Mouse (Mus musculus) forebrain, embryonic 14.5 days (tissue): ENCODE data around the gene Calm1. TPM values are rescaled to one million over a fixed set of nuclear protein-coding genes. Genes with fewer than 3 reads are reported as not detected.

ENCODE experiments used
- ATAC-seq: fragments of 200-750 bp; cut with Nextera tagmentation; 2 replicates; pipeline ENCODE4 v1.8.0; 2017; ENCODE audit warnings: mild to moderate bottlenecking, moderate library complexity
- DNase-seq: peaks from one replicate; pipeline ENCODE4 v3.0.0-alpha.2; 2015; ENCODE audit warnings: low spot score
- H3K27ac ChIP-seq: fragments of 300-500 bp; sonication (generic); 2 replicates; pipeline ENCODE4 v1.5.1; 2014; ENCODE audit warnings: low read depth, mild to moderate bottlenecking, control low read depth, low read length, moderate library complexity
- H3K27me3 ChIP-seq: fragments of 300-500 bp; sonication (generic); replicated peaks from 2 replicates; pipeline ENCODE4 v1.6.1; 2014; ENCODE audit warnings: low read length, control low read depth, mixed read lengths; ENCODE audit not compliant: control insufficient read depth, insufficient read depth
- H3K36me3 ChIP-seq: fragments of 300-500 bp; sonication (generic); 2 replicates; pipeline ENCODE4 v1.6.1; 2014; ENCODE audit warnings: low read length, control low read depth; ENCODE audit not compliant: control insufficient read depth, insufficient read depth
- H3K4me1 ChIP-seq: fragments of 300-500 bp; sonication (generic); 2 replicates; pipeline ENCODE4 v1.6.1; 2014; ENCODE audit warnings: antibody characterized with exemption, low read length, control low read depth; ENCODE audit not compliant: control insufficient read depth, insufficient read depth
- H3K4me2 ChIP-seq: fragments of 300-500 bp; sonication (generic); 2 replicates; pipeline ENCODE4 v1.6.1; 2014; ENCODE audit warnings: mild to moderate bottlenecking, control low read depth, low read length
- H3K4me3 ChIP-seq: fragments of 300-500 bp; sonication (generic); 2 replicates; pipeline ENCODE4 v1.5.1; 2014; ENCODE audit warnings: low read depth, low read length, control low read depth
- H3K9ac ChIP-seq: fragments of 300-500 bp; sonication (generic); 2 replicates; pipeline ENCODE4 v1.6.1; 2014; ENCODE audit warnings: mild to moderate bottlenecking, low read length, control low read depth, moderate library complexity
- H3K9me3 ChIP-seq: fragments of 300-500 bp; sonication (generic); replicated peaks from 2 replicates; pipeline ENCODE4 v1.6.1; 2016; ENCODE audit warnings: low read length, control low read depth, mixed read lengths; ENCODE audit not compliant: control insufficient read depth
- WGBS: fragments of 180-500 bp; shearing (Covaris S2); extraction: QIAGEN DNeasy Blood & Tissue Kit; methylation state at CpG from one replicate; pipeline ENCODE4 v1.1.7; 2014; 5-methylcytosine and 5-hydroxymethylcytosine counted together
- polyA plus RNA-seq: library from polyadenylated mRNA; unstranded; fragments of >200 nt; fragmentation: Nextera tagmentation; extraction: Ambion mirVana; gene quantifications from 2 replicates; pipeline ENCODE4 v1.2.1, GENCODE M21; 2014

Calm1 gene
- polyA plus RNA-seq, 1 experiment from 2014 or later: 2,256 TPM

GRCm38 (mm10) chr12:100187013-100187755 lies 12.1 kb upstream of the Calm1 start:
- Histone ChIP-seq H3K4me3 (peak overlapping the region; percentile 64), H3K36me3 (no peaks in the 10 kb centered on the region), H3K9ac (peak overlapping the region; percentile 92), H3K4me2 (peak overlapping the region; percentile 90), H3K27me3 (no peaks in the 10 kb centered on the region), H3K4me1 (peaks cover 5% of the 10 kb centered on the region; the same call in 1 of the 2 replicates), H3K9me3 (no peaks in the 10 kb centered on the region), H3K27ac (peak overlapping the region; percentile 100)
- under 1% methylated on average over 52 of the region's 52 CpGs for WGBS
- DNase-seq (peak; percentile 100), ATAC-seq (peak; percentile 100)

- H3K36me3 ChIP-seq: no peaks in the 10 kb centered on the region
- H3K4me2 ChIP-seq: peak overlapping the region; percentile 90
- no peaks in the 10 kb centered on the region for H3K27me3 ChIP-seq
- peaks cover 5% of the 10 kb centered on the region; the same call in 1 of the 2 replicates for H3K4me1 ChIP-seq
- peak overlapping the region; percentile 64 for H3K4me3 ChIP-seq
- peak overlapping the region; percentile 82 for H3K9ac ChIP-seq
- ATAC-seq: peak; percentile 1; the same call in 1 of the 2 replicates
- H3K27ac ChIP-seq: peak overlapping the region; percentile 89
- 2% methylated on average over 29 of the region's 29 CpGs for WGBS
- H3K9me3 ChIP-seq: no peaks in the 10 kb centered on the region
- DNase-seq: peak; percentile 44
Observed at GRCm38 (mm10) chr12:100187756-100188430, 11.3 kb upstream of the Calm1 start.

DNA sequence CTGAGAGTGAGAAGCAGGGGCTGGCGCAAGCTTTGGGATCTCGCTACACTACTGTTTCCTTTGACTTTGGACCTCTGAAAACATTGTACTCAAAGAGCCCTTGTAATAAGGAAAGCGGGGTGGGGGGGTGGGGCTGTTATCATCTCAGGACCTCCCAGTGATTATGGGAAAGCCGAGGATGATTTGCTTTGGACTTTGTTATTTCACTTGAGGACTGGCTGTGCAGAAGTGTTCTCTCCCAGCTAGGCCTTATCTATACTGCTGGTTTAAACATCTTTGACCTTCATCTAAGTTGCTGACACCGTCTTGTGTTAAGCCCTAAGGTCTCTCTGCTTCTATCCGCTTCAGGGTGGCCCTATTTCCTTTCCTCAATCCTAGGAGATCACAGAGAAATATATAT lies 8.4 kb upstream of the Calm1 start:
- no peaks in the 10 kb centered on the region for H3K36me3 ChIP-seq
- H3K4me2 ChIP-seq: no peak overlapping the region
- WGBS: 88% methylated on average over 6 of the region's 6 CpGs
- H3K27me3 ChIP-seq: no peaks in the 10 kb centered on the region
- peaks cover 5% of the 10 kb centered on the region; the same call in 1 of the 2 replicates for H3K4me1 ChIP-seq
- H3K4me3 ChIP-seq: no peak overlapping the region
- ATAC-seq: no peak
- H3K9me3 ChIP-seq: no peaks in the 10 kb centered on the region
- no peak for DNase-seq
- no peak overlapping the region for H3K9ac ChIP-seq
- H3K27ac ChIP-seq: no peak overlapping the region

DNA sequence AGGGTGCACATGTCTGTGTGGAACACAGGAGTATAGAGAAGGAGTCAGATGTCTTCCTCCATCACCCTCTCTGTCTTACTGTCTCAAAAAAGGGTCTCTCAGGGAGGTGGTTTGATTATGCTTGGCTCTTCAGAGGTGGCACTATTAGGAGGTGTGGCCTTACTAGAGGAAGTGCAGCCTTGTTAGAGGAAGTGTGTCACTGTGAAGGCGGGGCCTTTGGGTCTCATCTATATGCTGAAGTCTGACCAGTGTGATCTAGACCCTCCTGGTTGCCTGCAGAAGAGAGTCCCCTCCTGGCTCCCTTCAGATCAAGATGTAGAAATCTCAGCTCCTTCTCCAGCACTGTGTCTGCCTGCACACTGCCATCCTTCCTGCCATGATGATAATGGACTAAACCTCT lies 5.1 kb upstream of the Calm1 start:
- H3K27ac ChIP-seq: no peak overlapping the region
- H3K4me3 ChIP-seq: no peak overlapping the region
- H3K4me2 ChIP-seq: no peak overlapping the region
- peaks cover 6% of the 10 kb centered on the region for H3K4me1 ChIP-seq
- H3K9ac ChIP-seq: no peak overlapping the region
- no peaks in the 10 kb centered on the region for H3K27me3 ChIP-seq
- DNase-seq (no peak), ATAC-seq (no peak)
- no peaks in the 10 kb centered on the region for H3K9me3 ChIP-seq
- H3K36me3 ChIP-seq: no peaks in the 10 kb centered on the region
- WGBS: 93% methylated on average over 1 of the region's 1 CpGs

- 50% methylated on average over 7 of the region's 7 CpGs for WGBS
- no peaks in the 10 kb centered on the region for H3K36me3 ChIP-seq
- no peak overlapping the region for H3K4me2 ChIP-seq
- ATAC-seq: no peak
- H3K9me3 ChIP-seq: no peaks in the 10 kb centered on the region
- H3K4me1 ChIP-seq: peaks cover 12% of the 10 kb centered on the region
- H3K27me3 ChIP-seq: no peaks in the 10 kb centered on the region
- H3K4me3 ChIP-seq: no peak overlapping the region
- no peak overlapping the region for H3K9ac ChIP-seq
- peak; percentile 42 for DNase-seq
- H3K27ac ChIP-seq: no peak overlapping the region
Observed at GRCm38 (mm10) chr12:100196786-100197185, 2.4 kb upstream of the Calm1 start.

DNA sequence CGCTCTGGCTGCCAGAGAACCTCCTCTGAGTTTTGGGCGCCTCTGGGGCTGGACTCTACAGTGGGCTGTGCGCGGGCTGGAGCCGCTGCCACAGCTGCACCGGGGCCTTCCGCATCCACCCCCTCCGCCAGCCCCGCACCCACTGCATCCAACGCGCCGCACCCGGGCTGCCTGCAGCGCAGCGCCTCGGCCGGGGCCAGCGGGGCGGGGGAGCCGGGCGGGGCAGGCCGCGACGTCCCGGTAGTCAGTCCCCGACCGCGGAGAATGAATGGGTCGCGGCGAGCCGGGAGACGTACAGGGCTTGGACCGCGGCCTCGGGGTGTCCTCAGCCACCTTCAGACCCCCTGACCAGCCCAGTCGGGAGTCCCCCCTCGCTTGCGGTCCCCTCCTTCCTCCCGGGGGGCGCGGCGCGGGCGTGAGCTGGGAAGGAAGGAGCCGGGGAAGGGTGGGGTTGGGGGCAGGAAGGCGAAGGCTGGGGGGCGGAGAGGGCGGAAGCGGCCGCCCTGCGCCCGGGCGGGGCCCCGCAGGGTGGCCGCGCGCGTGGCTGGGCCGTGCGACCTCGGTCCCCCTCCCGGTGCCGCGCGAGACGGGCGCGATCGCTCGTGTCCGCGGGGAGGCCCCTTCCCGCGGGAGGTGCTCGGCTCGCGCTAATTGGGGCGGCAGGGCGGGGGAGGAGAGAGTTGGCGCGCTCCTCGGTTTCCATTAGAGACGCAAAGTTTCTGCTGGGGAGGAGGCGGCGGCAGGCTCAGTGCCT lies 833 bp downstream of the Calm1 start:
- H3K9me3 ChIP-seq: no peaks in the 10 kb centered on the region
- H3K27me3 ChIP-seq: no peaks in the 10 kb centered on the region
- DNase-seq (peak; percentile 70), ATAC-seq (peak; percentile 71)
- H3K9ac ChIP-seq: peak overlapping the region; percentile 97
- H3K4me1 ChIP-seq: peaks cover 22% of the 10 kb centered on the region
- H3K36me3 ChIP-seq: peaks cover 28% of the 10 kb centered on the region
- peak overlapping the region; percentile 99 for H3K4me3 ChIP-seq
- H3K4me2 ChIP-seq: peak overlapping the region; percentile 95
- under 1% methylated on average over 66 of the region's 86 CpGs for WGBS
- peak overlapping the region; percentile 85 for H3K27ac ChIP-seq

DNA sequence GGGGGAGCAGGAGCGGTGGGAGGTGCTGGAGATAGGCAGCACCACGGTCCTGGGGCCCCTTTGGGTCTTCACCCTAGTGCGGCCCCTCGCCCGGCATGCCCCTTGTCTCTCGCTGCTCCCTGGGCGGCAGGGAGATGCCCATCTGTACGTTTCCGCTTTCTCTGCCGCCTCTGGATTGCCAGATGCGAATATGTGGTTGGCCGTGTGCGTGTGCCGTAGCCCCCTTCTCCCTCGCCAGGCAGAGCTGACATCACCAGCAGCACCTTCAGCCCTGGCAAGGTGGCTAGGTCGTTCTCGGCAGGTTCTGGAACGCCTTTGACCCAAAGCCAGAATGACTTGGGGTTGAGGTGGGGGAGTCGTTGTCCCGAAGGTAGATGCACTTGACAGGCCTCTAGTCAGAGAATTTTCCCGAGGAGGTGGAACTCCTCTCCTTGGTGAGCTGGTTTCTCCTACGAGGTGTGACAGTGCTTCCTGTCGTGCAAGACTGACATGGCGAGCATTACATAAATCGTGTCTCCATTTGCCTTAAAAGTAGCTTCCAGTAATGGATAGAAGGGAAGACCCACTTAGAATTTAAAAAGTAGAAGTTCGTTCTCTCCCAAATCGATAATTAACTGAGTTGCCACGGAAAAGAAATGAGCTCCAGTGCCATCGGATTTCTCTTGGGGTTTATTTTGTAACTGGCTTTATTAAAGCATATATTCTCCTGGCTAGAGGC lies 1.6 kb downstream of the Calm1 start:
- Histone ChIP-seq H3K9ac (peak overlapping the region; percentile 97), H3K27me3 (no peaks in the 10 kb centered on the region), H3K36me3 (peaks cover 35% of the 10 kb centered on the region), H3K9me3 (no peaks in the 10 kb centered on the region), H3K4me2 (peak overlapping the region; percentile 95), H3K27ac (peak overlapping the region; percentile 85), H3K4me1 (peaks cover 22% of the 10 kb centered on the region), H3K4me3 (peak overlapping the region; percentile 99)
- ATAC-seq (no peak; the same call in 1 of the 2 replicates), DNase-seq (no peak)
- 6% methylated on average over 29 of the region's 29 CpGs for WGBS

DNA sequence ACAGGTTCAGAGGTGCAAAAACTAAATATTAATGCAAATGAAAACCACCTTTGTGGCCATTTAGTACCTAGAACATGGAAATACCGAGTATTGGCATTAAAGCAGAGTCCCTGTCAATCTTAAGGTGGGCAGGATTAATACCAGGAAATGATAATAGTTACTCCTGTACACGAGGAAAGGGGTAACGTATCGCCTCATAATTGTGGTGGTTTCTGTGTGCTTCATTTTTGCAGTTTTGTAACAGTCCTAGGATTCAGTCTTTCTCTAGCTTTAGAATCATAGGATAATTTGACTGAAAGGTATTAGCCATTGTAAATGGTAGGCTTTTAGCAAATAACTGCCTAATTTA lies 2.1 kb downstream of the Calm1 start:
- Histone ChIP-seq H3K9me3 (no peaks in the 10 kb centered on the region), H3K4me3 (peak overlapping the region; percentile 99), H3K36me3 (peaks cover 40% of the 10 kb centered on the region), H3K4me2 (peak overlapping the region; percentile 95), H3K4me1 (peaks cover 22% of the 10 kb centered on the region), H3K27me3 (no peaks in the 10 kb centered on the region), H3K27ac (no peak overlapping the region), H3K9ac (peak overlapping the region; percentile 97)
- WGBS: 28% methylated on average over 4 of the region's 4 CpGs
- ATAC-seq (no peak), DNase-seq (no peak)
